Mouse (Mus musculus): ENCODE measurements at regions not wholly inside any gene's neighbourhood (a gene's known extent, or its start where the extent isn't known, plus 50 kb on each side); places are given as distances from the start of the nearest gene placed in this dataset. TPM values are rescaled to one million over a fixed set of nuclear protein-coding genes. Genes with fewer than 3 reads are reported as not detected.

GRCm38 (mm10) chr13:69429596-69429995 is 104.0 kb upstream of the Nsun2 start:
- no peak for DNase-seq (ENCODE audit: low spot score)

GRCm38 (mm10) chr13:69433461-69434323 is 99.9 kb upstream of the Nsun2 start:
- peak; percentile 22 for DNase-seq (ENCODE audit: low spot score)

GRCm38 (mm10) chr13:69439486-69439885 is 94.1 kb upstream of the Nsun2 start:
- no peak for DNase-seq (ENCODE audit: low spot score)

- DNase-seq (ENCODE audit: low spot score): no peak
These were observed 91.7 kb upstream of the Nsun2 start for GRCm38 (mm10) chr13:69441798-69442197.

GRCm38 (mm10) chr13:69445611-69446010 is 87.9 kb upstream of the Nsun2 start:
- no peak for DNase-seq (ENCODE audit: low spot score)

Small RNA genes in the stretch of these regions (microRNA-seq; reads per million reads assigned to microRNA genes)
- not detected for gene Gm44375

Data from heart, adult 8-10 months (tissue).